Mouse (Mus musculus) intestine, embryonic 15.5 days (tissue): ENCODE measurements around the gene Ppp1r27. TPM values are rescaled to one million over a fixed set of nuclear protein-coding genes. Genes with fewer than 3 reads are reported as not detected.

Source experiments
- ATAC-seq: fragments of 200-750 bp; cut with Nextera tagmentation; 2 replicates; pipeline ENCODE4 v1.8.0; 2017; ENCODE audit warnings: moderate TSS enrichment, moderate library complexity
- H3K27ac ChIP-seq: fragments of 300-500 bp; sonication (generic); 2 replicates; pipeline ENCODE4 v1.5.1; 2015; ENCODE audit warnings: mild to moderate bottlenecking, inconsistent platforms
- H3K27me3 ChIP-seq: fragments of 300-500 bp; sonication (generic); replicated peaks from 2 replicates; pipeline ENCODE4 v1.6.1; 2015; ENCODE audit warnings: inconsistent platforms
- H3K36me3 ChIP-seq: fragments of 300-500 bp; sonication (generic); 2 replicates; pipeline ENCODE4 v1.6.1; 2015; ENCODE audit warnings: inconsistent platforms
- H3K4me1 ChIP-seq: fragments of 300-500 bp; sonication (generic); replicated peaks from 2 replicates; pipeline ENCODE4 v1.6.1; 2015; ENCODE audit warnings: inconsistent platforms
- H3K4me2 ChIP-seq: fragments of 300-500 bp; sonication (generic); replicated peaks from 2 replicates; pipeline ENCODE4 v1.6.1; 2015; ENCODE audit warnings: mild to moderate bottlenecking, inconsistent platforms
- H3K4me3 ChIP-seq: fragments of 300-500 bp; sonication (generic); replicated peaks from 2 replicates; pipeline ENCODE4 v1.5.1; 2015; ENCODE audit warnings: inconsistent platforms
- H3K9ac ChIP-seq: fragments of 300-500 bp; sonication (generic); 2 replicates; pipeline ENCODE4 v1.6.1; 2015; ENCODE audit warnings: inconsistent platforms
- H3K9me3 ChIP-seq: fragments of 300-500 bp; sonication (generic); 2 replicates; pipeline ENCODE4 v1.6.1; 2016; ENCODE audit warnings: inconsistent platforms
- WGBS: fragments of 180-500 bp; shearing (Covaris S2); methylation state at CpG from one replicate; pipeline ENCODE4 v1.1.7; 2015; 5-methylcytosine and 5-hydroxymethylcytosine counted together
- polyA plus RNA-seq: library from polyadenylated mRNA; unstranded; fragments of >200 nt; fragmentation: Nextera tagmentation; extraction: Ambion mirVana; gene quantifications from 2 replicates; pipeline ENCODE4 v1.2.1, GENCODE M21; 2015

Gene Ppp1r27
- polyA plus RNA-seq, 1 experiment from 2014 or later: not detected

GRCm38 (mm10) chr11:120549986-120550809, 734 bp downstream of the Ppp1r27 start:
- H3K4me3 ChIP-seq: peak overlapping the region; percentile 90
- peaks cover 26% of the 10 kb centered on the region for H3K4me1 ChIP-seq
- H3K9ac ChIP-seq: peak overlapping the region; percentile 60
- 62% methylated on average over 11 of the region's 11 CpGs for WGBS
- peak overlapping the region; percentile 65; the same call in 1 of the 2 replicates for H3K27ac ChIP-seq
- peak overlapping the region; percentile 80 for H3K4me2 ChIP-seq
- ATAC-seq: no peak
- H3K36me3 ChIP-seq: no peaks in the 10 kb centered on the region
- no peaks in the 10 kb centered on the region for H3K9me3 ChIP-seq
- no peaks in the 10 kb centered on the region for H3K27me3 ChIP-seq

- peak within 1 kb of the TSS; percentile 95 for H3K27ac ChIP-seq
- peak; percentile 90 for ATAC-seq
- peak within 1 kb of the TSS; percentile 90 for H3K4me3 ChIP-seq
- H3K27me3 ChIP-seq: no peaks in the 10 kb centered on the region
- H3K4me2 ChIP-seq: peak within 1 kb of the TSS; percentile 80
- WGBS: under 1% methylated on average over 83 of the region's 87 CpGs
- peaks cover 6% of the 10 kb centered on the region; the same call in 1 of the 2 replicates for H3K36me3 ChIP-seq
- no peaks in the 10 kb centered on the region for H3K9me3 ChIP-seq
- peaks cover 26% of the 10 kb centered on the region for H3K4me1 ChIP-seq
- peak within 1 kb of the TSS; percentile 97 for H3K9ac ChIP-seq
Measured at GRCm38 (mm10) chr11:120549168-120549945, 1.6 kb downstream of the Ppp1r27 start, which contains the start of gene Mcrip1. TSS of gene Mcrip1 (minus strand) at chr11:120549727.

GRCm38 (mm10) chr11:120548786-120549167, 2.2 kb downstream of the Ppp1r27 start:
- H3K9ac ChIP-seq: peak overlapping the region; percentile 97
- H3K4me1 ChIP-seq: peaks cover 26% of the 10 kb centered on the region
- H3K9me3 ChIP-seq: no peaks in the 10 kb centered on the region
- ATAC-seq: no peak
- peak overlapping the region; percentile 95 for H3K27ac ChIP-seq
- peak overlapping the region; percentile 90 for H3K4me3 ChIP-seq
- H3K36me3 ChIP-seq: peaks cover 11% of the 10 kb centered on the region; the same call in 1 of the 2 replicates
- WGBS: 16% methylated on average over 7 of the region's 7 CpGs
- peak overlapping the region; percentile 80 for H3K4me2 ChIP-seq
- H3K27me3 ChIP-seq: no peaks in the 10 kb centered on the region

GRCm38 (mm10) chr11:120548214-120548613, 2.7 kb downstream of the Ppp1r27 start:
- Histone ChIP-seq H3K4me3 (peak overlapping the region; percentile 90), H3K9me3 (no peaks in the 10 kb centered on the region), H3K9ac (peak overlapping the region; percentile 97), H3K4me1 (peaks cover 26% of the 10 kb centered on the region), H3K4me2 (peak overlapping the region; percentile 80), H3K27ac (peak overlapping the region; percentile 95; the same call in 1 of the 2 replicates), H3K27me3 (no peaks in the 10 kb centered on the region), H3K36me3 (peaks cover 14% of the 10 kb centered on the region; the same call in 1 of the 2 replicates)
- ATAC-seq: no peak
- WGBS: 85% methylated on average over 3 of the region's 3 CpGs

- ATAC-seq: no peak
- H3K27me3 ChIP-seq: no peaks in the 10 kb centered on the region
- no peaks in the 10 kb centered on the region for H3K9me3 ChIP-seq
- no peak overlapping the region for H3K4me2 ChIP-seq
- WGBS: 62% methylated on average over 2 of the region's 2 CpGs
- 0 out of 2 replicates have a peak overlapping the region, but pooled peaks have one; percentile 28 for H3K27ac ChIP-seq
- peaks cover 21% of the 10 kb centered on the region for H3K36me3 ChIP-seq
- no peak overlapping the region for H3K4me3 ChIP-seq
- no peak overlapping the region for H3K9ac ChIP-seq
- peaks cover 27% of the 10 kb centered on the region for H3K4me1 ChIP-seq
Measured at GRCm38 (mm10) chr11:120547469-120547868, 3.5 kb downstream of the Ppp1r27 start.

- Histone ChIP-seq H3K4me2 (no peak overlapping the region), H3K4me1 (peaks cover 32% of the 10 kb centered on the region), H3K9ac (no peak overlapping the region), H3K27me3 (no peaks in the 10 kb centered on the region), H3K9me3 (no peaks in the 10 kb centered on the region), H3K4me3 (no peak overlapping the region), H3K27ac (no peak overlapping the region), H3K36me3 (peaks cover 21% of the 10 kb centered on the region)
- ATAC-seq: no peak
- 95% methylated on average over 3 of the region's 3 CpGs for WGBS
Measured at GRCm38 (mm10) chr11:120545964-120546363, 5.0 kb downstream of the Ppp1r27 start.

GRCm38 (mm10) chr11:120542376-120542775, 8.6 kb downstream of the Ppp1r27 start:
- Histone ChIP-seq H3K4me3 (no peak overlapping the region), H3K9ac (no peak overlapping the region), H3K4me2 (no peak overlapping the region), H3K4me1 (peaks cover 34% of the 10 kb centered on the region), H3K36me3 (peaks cover 21% of the 10 kb centered on the region), H3K27me3 (no peaks in the 10 kb centered on the region), H3K9me3 (no peaks in the 10 kb centered on the region), H3K27ac (no peak overlapping the region)
- WGBS: 85% methylated on average over 6 of the region's 6 CpGs
- no peak for ATAC-seq

- Histone ChIP-seq H3K36me3 (peaks cover 21% of the 10 kb centered on the region), H3K4me3 (no peak overlapping the region), H3K4me2 (no peak overlapping the region), H3K9me3 (no peaks in the 10 kb centered on the region), H3K27me3 (no peaks in the 10 kb centered on the region), H3K9ac (no peak overlapping the region), H3K4me1 (peaks cover 32% of the 10 kb centered on the region), H3K27ac (no peak overlapping the region)
- no peak for ATAC-seq
- 51% methylated on average over 4 of the region's 4 CpGs for WGBS
Measured at GRCm38 (mm10) chr11:120541907-120542306, 9.0 kb downstream of the Ppp1r27 start.

- peak; percentile 92 for ATAC-seq
- H3K27me3 ChIP-seq: peaks cover 5% of the 10 kb centered on the region; the same call in 1 of the 2 replicates
- no peak overlapping the region; the same call in 1 of the 2 replicates for H3K4me2 ChIP-seq
- WGBS: 18% methylated on average over 10 of the region's 10 CpGs
- H3K27ac ChIP-seq: peak overlapping the region; percentile 64
- peaks cover 29% of the 10 kb centered on the region for H3K4me1 ChIP-seq
- H3K9ac ChIP-seq: no peak overlapping the region
- peaks cover 16% of the 10 kb centered on the region for H3K36me3 ChIP-seq
- no peaks in the 10 kb centered on the region for H3K9me3 ChIP-seq
- no peak overlapping the region for H3K4me3 ChIP-seq
Measured at GRCm38 (mm10) chr11:120539285-120540014, 11.5 kb downstream of the Ppp1r27 start.

GRCm38 (mm10) chr11:120538955-120539284, 12.0 kb downstream of the Ppp1r27 start:
- Histone ChIP-seq H3K36me3 (peaks cover 11% of the 10 kb centered on the region), H3K27ac (peak overlapping the region; percentile 64), H3K9ac (no peak overlapping the region), H3K4me2 (no peak overlapping the region), H3K9me3 (no peaks in the 10 kb centered on the region), H3K27me3 (peaks cover 10% of the 10 kb centered on the region; the same call in 1 of the 2 replicates), H3K4me1 (peaks cover 29% of the 10 kb centered on the region), H3K4me3 (no peak overlapping the region)
- no peak for ATAC-seq
- WGBS: 40% methylated on average over 8 of the region's 8 CpGs

GRCm38 (mm10) chr11:120538485-120538884, 12.4 kb downstream of the Ppp1r27 start:
- Histone ChIP-seq H3K4me1 (peaks cover 29% of the 10 kb centered on the region), H3K9ac (no peak overlapping the region), H3K4me2 (no peak overlapping the region), H3K9me3 (no peaks in the 10 kb centered on the region), H3K27me3 (peaks cover 13% of the 10 kb centered on the region), H3K27ac (peak overlapping the region; percentile 64), H3K4me3 (no peak overlapping the region), H3K36me3 (peaks cover 9% of the 10 kb centered on the region)
- ATAC-seq: peak; percentile 2; the same call in 1 of the 2 replicates
- 63% methylated on average over 3 of the region's 3 CpGs for WGBS

GRCm38 (mm10) chr11:120535804-120536203, 15.1 kb downstream of the Ppp1r27 start:
- H3K4me1 ChIP-seq: peaks cover 28% of the 10 kb centered on the region
- peaks cover 38% of the 10 kb centered on the region for H3K27me3 ChIP-seq
- no peak overlapping the region for H3K4me2 ChIP-seq
- H3K27ac ChIP-seq: no peak overlapping the region
- WGBS: 70% methylated on average over 3 of the region's 3 CpGs
- no peak overlapping the region for H3K4me3 ChIP-seq
- H3K9ac ChIP-seq: no peak overlapping the region
- no peak for ATAC-seq
- no peaks in the 10 kb centered on the region for H3K9me3 ChIP-seq
- H3K36me3 ChIP-seq: no peaks in the 10 kb centered on the region
